Comparison of ENCODE assay signal across 16 mouse cellular contexts in genomic region chr14:13571941-13572340, GRCm38 (mm10).
"Had no signal": no experiment of that assay in that cellular context is flagged by ENCODE, and none has a peak within 500 bp of the region (broad histone marks: within the 10 kb centered on the region; RNA-seq: fewer than 3 reads in every experiment).

No protein-coding gene starts in this region.

- H3K4me1 ChIP-seq: neural tube, embryonic 13.5 days; neural tube, embryonic 15.5 days; stomach, embryonic 15.5 days had no signal

- H3K9ac ChIP-seq: neural tube, embryonic 13.5 days; neural tube, embryonic 15.5 days; stomach, embryonic 15.5 days had no signal

- H3K27ac ChIP-seq: neural tube, embryonic 13.5 days; neural tube, embryonic 15.5 days; stomach, embryonic 15.5 days; stomach, postnatal 0 days had no signal

- H3K9me3 ChIP-seq: neural tube, embryonic 13.5 days; neural tube, embryonic 15.5 days; stomach, embryonic 15.5 days had no signal

- H3K4me2 ChIP-seq: neural tube, embryonic 13.5 days; neural tube, embryonic 15.5 days; stomach, embryonic 15.5 days had no signal

- H3K4me3 ChIP-seq: neural tube, embryonic 13.5 days; neural tube, embryonic 15.5 days; stomach, embryonic 15.5 days had no signal

- H3K36me3 ChIP-seq: neural tube, embryonic 13.5 days; neural tube, embryonic 15.5 days; stomach, embryonic 15.5 days had no signal

- DNase-seq: retina, postnatal 1 day; right cerebral cortex, adult 18-20 months; right cerebral cortex, postnatal 14 days; right cerebral cortex, postnatal 25 days; right cerebral cortex, postnatal 4 days; spleen, adult 18-20 months; thymus, adult 18-20 months; thymus, adult 2 months; thymus, postnatal 14 days; thymus, postnatal 25 days; thymus, postnatal 36 days; thymus, postnatal 4 days had no signal

- H3K27me3 ChIP-seq: neural tube, embryonic 13.5 days; neural tube, embryonic 15.5 days; stomach, embryonic 15.5 days had no signal
